Mouse (Mus musculus) liver, adult 2 months (tissue): ENCODE results near the gene Rab28.

Experiments used
- CTCF ChIP-seq: fragments of 200-500 bp; IDR thresholded peaks from 2 replicates; pipeline ENCODE4 v1.5.1; 2011; ENCODE audit warnings: low read depth, low read length, control low read depth
- POLR2A ChIP-seq: fragments of 200-500 bp; IDR thresholded peaks from 2 replicates; pipeline ENCODE4 v1.6.1; 2011; ENCODE audit warnings: low read length, control low read depth; ENCODE audit not compliant: insufficient read depth; ENCODE audit errors: extremely low read depth

DNA sequence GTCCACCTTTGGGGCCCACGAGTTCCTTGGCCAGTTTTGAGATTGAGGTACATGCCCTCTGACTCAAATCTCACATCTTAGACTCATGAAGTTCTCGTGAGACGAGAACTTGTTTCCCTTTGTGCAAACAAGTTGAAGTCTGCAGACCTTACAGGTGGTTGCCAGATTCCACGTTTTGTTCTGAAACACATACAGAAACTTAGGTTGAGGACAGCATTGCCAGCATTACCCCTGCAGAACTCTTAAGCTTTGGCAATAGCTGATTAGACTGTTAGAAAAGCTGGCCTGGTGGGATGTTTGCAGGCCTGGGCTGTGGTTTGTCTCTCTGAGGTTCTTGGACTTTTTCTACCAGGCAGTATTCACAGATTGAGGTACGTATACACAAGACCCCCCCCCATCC, 49.4 kb upstream of the Rab28 start:
- TF ChIP-seq POLR2A (no peak), CTCF (no peak)
